Mouse (Mus musculus) hindbrain, embryonic 16.5 days (tissue): Measurements from ENCODE around the gene Lrrc46. TPM values are rescaled to one million over a fixed set of nuclear protein-coding genes. Genes with fewer than 3 reads are reported as not detected.
A peak's percentile ranks its signal among the peaks of the same experiment; 100 is the strongest.

Experiments
- ATAC-seq: fragments of 200-750 bp; cut with Nextera tagmentation; 2 replicates; pipeline ENCODE4 v1.8.0; 2017; ENCODE audit warnings: moderate TSS enrichment, moderate library complexity
- H3K27ac ChIP-seq: fragments of 300-500 bp; sonication (generic); 2 replicates; pipeline ENCODE4 v1.5.1; 2014; ENCODE audit warnings: low read depth, mild to moderate bottlenecking, control low read depth, low read length, moderate library complexity
- H3K27me3 ChIP-seq: fragments of 300-500 bp; sonication (generic); replicated peaks from 2 replicates; pipeline ENCODE4 v1.6.1; 2014; ENCODE audit warnings: low read length; ENCODE audit not compliant: control insufficient read depth, insufficient read depth
- H3K36me3 ChIP-seq: fragments of 300-500 bp; sonication (generic); 2 replicates; pipeline ENCODE4 v1.6.1; 2014; ENCODE audit warnings: mild to moderate bottlenecking, low read length, moderate library complexity, mixed read lengths; ENCODE audit not compliant: control insufficient read depth, insufficient read depth
- H3K4me1 ChIP-seq: fragments of 300-500 bp; sonication (generic); 2 replicates; pipeline ENCODE4 v1.6.1; 2014; ENCODE audit warnings: low read depth, low read length; ENCODE audit not compliant: control insufficient read depth, insufficient read depth
- H3K4me2 ChIP-seq: fragments of 300-500 bp; sonication (generic); 2 replicates; pipeline ENCODE4 v1.6.1; 2014; ENCODE audit warnings: mild to moderate bottlenecking, low read length, control low read depth, moderate library complexity
- H3K4me3 ChIP-seq: fragments of 300-500 bp; sonication (generic); 2 replicates; pipeline ENCODE4 v1.5.1; 2014; ENCODE audit warnings: mild to moderate bottlenecking, low read length, control low read depth, moderate library complexity
- H3K9ac ChIP-seq: fragments of 300-500 bp; sonication (generic); 2 replicates; pipeline ENCODE4 v1.6.1; 2014; ENCODE audit warnings: low read depth, mild to moderate bottlenecking, control low read depth, low read length, moderate library complexity
- H3K9me3 ChIP-seq: fragments of 300-500 bp; sonication (generic); 2 replicates; pipeline ENCODE4 v1.6.1; 2014; ENCODE audit warnings: mild to moderate bottlenecking, low read length, moderate library complexity; ENCODE audit not compliant: control insufficient read depth
- WGBS: fragments of 180-500 bp; shearing (Covaris S2); extraction: QIAGEN DNeasy Blood & Tissue Kit; methylation state at CpG from one replicate; pipeline ENCODE4 v1.1.7; 2014; 5-methylcytosine and 5-hydroxymethylcytosine counted together
- polyA plus RNA-seq: library from polyadenylated mRNA; unstranded; fragments of >200 nt; fragmentation: Nextera tagmentation; extraction: Ambion mirVana; gene quantifications from 2 replicates; pipeline ENCODE4 v1.2.1, GENCODE M21; 2015

The Lrrc46 gene
- polyA plus RNA-seq: 3.4 and 3.9 TPM in 2 replicates

DNA sequence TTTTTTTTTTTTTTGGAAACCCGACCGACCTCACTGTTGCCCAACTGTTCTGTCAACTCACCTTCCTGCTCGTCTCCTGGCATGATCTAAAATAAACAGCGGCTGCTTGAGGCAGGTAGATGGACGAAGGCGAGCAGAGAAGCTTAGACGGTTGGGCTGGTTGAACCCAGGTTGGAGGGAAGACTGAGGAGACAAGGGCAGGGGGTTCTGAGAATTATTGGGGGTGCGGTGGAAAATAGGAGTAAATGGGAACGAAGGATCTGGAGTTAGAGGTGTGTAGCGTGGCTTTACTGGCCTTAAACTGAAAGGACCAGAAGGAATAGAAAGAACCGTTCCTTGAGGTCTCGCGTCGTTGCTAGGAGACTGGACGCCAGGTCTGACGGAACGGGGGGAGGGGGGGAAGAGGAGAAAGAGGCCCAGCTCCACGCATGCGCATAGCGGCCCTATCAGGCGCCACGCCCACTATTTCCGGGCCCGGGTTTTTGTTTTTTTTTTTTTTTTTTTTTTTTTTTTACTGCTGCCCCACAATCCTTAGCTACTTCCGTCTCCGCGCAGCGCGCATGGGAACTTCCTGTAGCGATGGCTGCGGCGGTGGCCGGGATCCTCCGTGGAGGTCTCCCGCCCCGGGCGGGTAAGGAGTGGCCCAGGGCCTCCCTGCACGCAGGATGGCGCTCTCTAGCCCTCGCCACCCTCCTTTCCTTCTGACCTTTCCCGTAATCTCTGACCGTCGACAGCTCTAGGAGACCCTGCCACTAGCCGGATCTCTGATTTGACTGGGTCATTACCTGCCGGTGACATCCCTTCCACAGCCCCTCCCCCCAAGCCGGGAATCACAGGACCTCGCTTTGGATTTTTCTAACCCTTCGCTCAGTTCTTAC, at the start of gene Lrrc46, which contains the start of gene Mrpl10:
Gene Lrrc46 (minus strand): TSS at position 386 of the 878 bp plus-strand sequence.
Gene Mrpl10 (plus strand): TSS at position 539 of the 878 bp plus-strand sequence.
- under 1% methylated on average over 48 of the region's 48 CpGs for WGBS
- Histone ChIP-seq H3K9me3 (no peaks in the 10 kb centered on the region), H3K4me1 (peaks cover 9% of the 10 kb centered on the region), H3K4me2 (peak within 1 kb of the TSS; percentile 88), H3K9ac (peak within 1 kb of the TSS; percentile 90), H3K4me3 (peak within 1 kb of the TSS; percentile 82), H3K36me3 (peaks cover 5% of the 10 kb centered on the region), H3K27me3 (no peaks in the 10 kb centered on the region), H3K27ac (peak within 1 kb of the TSS; percentile 76)
- ATAC-seq: peak; percentile 93

DNA sequence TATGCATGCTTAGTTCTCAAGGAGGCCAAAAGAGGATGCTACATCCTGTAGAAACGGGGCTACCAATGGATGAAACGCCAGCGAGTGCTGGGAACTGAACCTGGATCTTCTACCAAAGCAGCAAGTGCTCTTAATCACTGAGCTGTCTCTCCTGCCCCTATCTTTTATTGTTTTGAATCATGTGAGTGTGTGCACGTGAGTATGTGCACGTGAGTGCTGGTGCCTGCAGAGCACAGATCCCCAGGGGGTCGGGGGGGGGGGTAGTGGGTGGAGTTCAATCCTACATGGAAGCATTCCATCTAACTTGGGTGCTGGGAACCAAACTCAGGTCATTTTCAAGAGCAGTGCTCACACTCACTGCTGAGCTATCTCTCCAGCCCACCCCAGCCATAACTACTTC, 45.2 kb upstream of the Lrrc46 start:
- ATAC-seq: no peak
- WGBS: 71% methylated on average over 6 of the region's 6 CpGs

DNA sequence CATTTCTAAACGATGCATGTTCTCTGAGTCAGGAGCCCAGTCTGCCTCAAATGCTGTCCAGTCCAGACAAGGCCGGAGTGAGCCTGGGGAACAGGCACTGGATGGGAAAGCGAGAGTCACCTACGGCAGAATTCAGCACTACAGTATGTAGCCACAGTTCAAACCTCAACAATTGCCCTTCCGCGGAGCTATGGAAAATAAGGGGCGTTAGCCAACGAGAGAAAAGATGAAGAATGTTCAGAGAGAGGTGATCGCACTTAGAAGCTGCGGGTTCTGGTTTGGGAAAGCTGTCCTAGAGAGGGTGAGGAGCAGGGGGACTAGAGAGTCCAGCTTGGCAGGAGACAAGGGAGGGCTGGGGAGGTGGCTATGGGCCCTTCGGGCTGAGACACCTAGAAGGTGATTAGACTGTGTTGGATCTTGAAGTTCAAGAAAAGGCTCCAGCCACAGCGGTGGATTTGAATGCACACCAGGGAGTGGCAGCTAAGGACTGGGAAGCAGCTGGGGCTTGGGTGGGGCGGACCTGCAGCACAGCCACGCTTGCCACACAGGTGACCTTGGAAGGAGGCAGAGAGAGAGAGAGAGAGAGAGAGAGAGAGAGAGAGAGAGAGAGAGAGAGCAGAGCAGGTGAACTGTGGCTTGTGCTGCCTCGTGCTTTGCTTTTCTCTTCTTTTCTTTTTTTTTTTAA, 43.8 kb upstream of the Lrrc46 start:
- Histone ChIP-seq H3K9me3 (peaks cover 6% of the 10 kb centered on the region), H3K27me3 (no peaks in the 10 kb centered on the region), H3K4me1 (peaks cover 5% of the 10 kb centered on the region; the same call in 1 of the 2 replicates), H3K4me2 (no peak overlapping the region), H3K27ac (no peak overlapping the region), H3K9ac (no peak overlapping the region), H3K4me3 (no peak overlapping the region), H3K36me3 (no peaks in the 10 kb centered on the region)
- WGBS: 87% methylated on average over 15 of the region's 15 CpGs
- no peak for ATAC-seq

More for the DNA sequence above, 45.2 kb upstream of the Lrrc46 start:
- Histone ChIP-seq H3K27ac (no peak overlapping the region), H3K4me1 (peaks cover 5% of the 10 kb centered on the region; the same call in 1 of the 2 replicates), H3K9ac (no peak overlapping the region), H3K9me3 (peaks cover 6% of the 10 kb centered on the region), H3K36me3 (no peaks in the 10 kb centered on the region), H3K4me2 (no peak overlapping the region), H3K27me3 (no peaks in the 10 kb centered on the region), H3K4me3 (no peak overlapping the region)

DNA sequence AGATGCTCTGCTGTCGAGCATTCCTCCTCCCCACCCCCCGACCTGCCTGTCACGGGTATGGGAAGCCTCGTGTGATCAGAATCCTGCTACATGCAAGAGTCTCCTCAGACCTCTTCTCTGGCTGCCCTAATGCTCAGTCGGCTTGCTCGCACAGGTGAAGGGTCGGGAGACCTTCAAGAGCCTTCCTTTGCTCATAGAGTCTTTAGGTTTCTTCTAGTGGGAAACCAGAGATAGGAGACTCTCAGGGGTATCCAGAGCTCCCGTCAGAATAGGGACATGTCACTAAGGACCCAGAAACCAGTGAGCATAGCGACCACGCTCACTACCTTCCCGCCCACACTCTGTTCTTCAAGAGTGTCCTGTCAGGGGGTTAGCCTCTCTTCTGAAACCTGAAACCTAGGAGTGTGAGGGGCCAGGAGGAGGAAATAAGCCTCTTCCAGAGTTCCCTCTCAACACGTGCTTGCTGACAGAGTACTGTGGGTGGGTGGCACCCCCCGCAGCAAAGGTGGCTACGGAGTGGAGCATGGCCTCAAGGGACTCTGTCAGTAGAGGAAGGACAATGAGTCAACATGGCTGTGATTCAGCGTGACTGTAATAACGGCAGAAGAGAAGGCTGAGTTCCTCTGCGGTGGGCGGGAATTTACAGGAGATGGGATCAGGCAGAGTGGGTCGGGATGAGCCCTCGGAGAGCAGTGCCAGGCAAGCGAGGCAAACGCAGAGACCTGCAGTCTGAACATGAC, 42.4 kb upstream of the Lrrc46 start:
- Histone ChIP-seq H3K36me3 (no peaks in the 10 kb centered on the region), H3K4me3 (no peak overlapping the region), H3K4me1 (peaks cover 5% of the 10 kb centered on the region; the same call in 1 of the 2 replicates), H3K27me3 (no peaks in the 10 kb centered on the region), H3K9me3 (peaks cover 2% of the 10 kb centered on the region; the same call in 1 of the 2 replicates), H3K9ac (peak overlapping the region; percentile 23; the same call in 1 of the 2 replicates), H3K4me2 (peak overlapping the region; percentile 10), H3K27ac (no peak overlapping the region)
- no peak for ATAC-seq
- WGBS: 40% methylated on average over 22 of the region's 22 CpGs

DNA sequence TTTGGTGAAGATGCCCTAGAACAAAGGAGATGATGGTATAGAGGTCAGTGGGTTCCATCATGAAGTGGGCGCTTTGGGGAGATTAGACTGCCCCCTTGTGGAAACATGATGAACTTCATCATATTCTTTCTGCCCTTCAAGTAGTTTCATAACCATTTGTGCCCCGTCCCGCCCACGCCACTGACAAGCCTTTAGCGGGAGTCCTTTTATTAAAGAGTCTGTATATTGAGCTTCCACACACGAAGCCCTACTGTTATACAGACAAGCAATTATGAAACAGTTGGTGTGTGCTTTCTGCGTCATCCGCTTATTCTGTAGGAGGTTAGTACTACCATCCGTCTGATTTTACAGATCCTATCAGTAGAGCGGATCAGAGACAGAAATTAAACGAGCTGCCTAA, 41.8 kb upstream of the Lrrc46 start:
- H3K9ac ChIP-seq: no peak overlapping the region
- no peak for ATAC-seq

DNA sequence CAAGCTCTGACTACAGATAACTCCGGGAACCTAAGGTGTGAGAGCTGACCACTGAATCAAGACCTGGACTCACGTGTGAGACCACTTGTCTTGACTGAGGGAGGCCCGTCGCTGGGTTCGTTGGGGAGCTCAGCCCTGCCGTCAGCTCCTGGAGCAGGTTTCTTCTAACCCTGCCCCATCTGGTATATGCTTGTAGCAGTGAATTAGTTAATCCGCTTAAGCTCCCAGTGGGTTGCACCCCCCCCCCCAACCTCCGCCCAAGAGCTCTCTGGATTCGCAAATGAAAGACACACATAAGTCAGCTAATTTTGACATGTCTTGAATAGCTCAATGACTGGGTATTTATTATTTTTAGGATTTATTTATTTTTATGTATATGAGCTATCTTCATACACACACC, 39.1 kb upstream of the Lrrc46 start:
- Histone ChIP-seq H3K36me3 (no peaks in the 10 kb centered on the region), H3K9ac (no peak overlapping the region), H3K4me2 (no peak overlapping the region), H3K27ac (no peak overlapping the region), H3K27me3 (no peaks in the 10 kb centered on the region), H3K4me3 (no peak overlapping the region), H3K4me1 (peaks cover 5% of the 10 kb centered on the region; the same call in 1 of the 2 replicates), H3K9me3 (no peaks in the 10 kb centered on the region)
- ATAC-seq: no peak
- 35% methylated on average over 9 of the region's 9 CpGs for WGBS

More for the DNA sequence above, 41.8 kb upstream of the Lrrc46 start:
- Histone ChIP-seq H3K27me3 (no peaks in the 10 kb centered on the region), H3K27ac (no peak overlapping the region), H3K4me1 (peaks cover 5% of the 10 kb centered on the region; the same call in 1 of the 2 replicates), H3K4me3 (no peak overlapping the region), H3K36me3 (no peaks in the 10 kb centered on the region), H3K4me2 (no peak overlapping the region), H3K9me3 (no peaks in the 10 kb centered on the region)
- WGBS: 41% methylated on average over 11 of the region's 11 CpGs

DNA sequence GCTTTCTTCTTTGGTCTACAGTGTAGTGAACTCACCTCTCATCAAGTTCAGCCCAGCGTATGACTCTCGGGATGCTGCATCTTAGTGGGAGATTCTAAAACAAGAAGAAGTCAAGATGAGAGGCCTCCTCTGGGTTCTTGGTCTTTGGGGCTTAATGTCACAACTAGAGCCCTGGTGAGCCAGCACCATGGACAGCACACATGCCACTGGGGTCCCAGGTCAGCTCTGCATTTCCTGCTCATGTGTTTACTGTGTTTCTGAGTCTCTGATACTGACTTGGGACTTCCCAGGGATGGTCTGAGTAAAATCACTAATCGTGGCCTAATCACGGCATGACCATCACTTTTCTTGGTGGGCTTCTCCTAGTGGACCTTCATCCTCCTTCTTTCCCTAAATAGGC, 37.5 kb upstream of the Lrrc46 start:
- Histone ChIP-seq H3K4me1 (peaks cover 3% of the 10 kb centered on the region; the same call in 1 of the 2 replicates), H3K36me3 (no peaks in the 10 kb centered on the region), H3K27ac (no peak overlapping the region), H3K9me3 (no peaks in the 10 kb centered on the region), H3K27me3 (no peaks in the 10 kb centered on the region), H3K4me3 (no peak overlapping the region), H3K4me2 (no peak overlapping the region), H3K9ac (no peak overlapping the region)
- WGBS: 64% methylated on average over 4 of the region's 4 CpGs
- no peak for ATAC-seq

DNA sequence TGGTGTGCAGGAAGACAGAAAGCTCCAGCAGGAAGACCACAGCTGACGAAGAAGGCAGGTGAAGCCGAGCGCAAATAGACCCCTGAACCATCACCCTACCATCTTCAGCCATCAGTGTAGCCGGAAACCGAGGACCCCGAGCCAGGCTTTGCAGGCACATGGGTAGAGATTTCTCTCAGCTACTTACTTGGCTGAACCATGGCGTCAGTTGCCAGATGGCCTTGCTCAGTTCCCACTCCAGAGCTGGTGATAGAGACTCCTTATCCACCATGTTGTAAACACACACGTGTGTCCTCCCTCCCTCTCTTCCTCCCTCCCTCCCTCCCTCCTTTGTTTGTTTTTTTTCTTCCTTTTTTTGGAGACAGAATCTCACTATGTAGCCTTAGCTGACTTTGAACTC, 33.0 kb upstream of the Lrrc46 start:
- Histone ChIP-seq H3K36me3 (no peaks in the 10 kb centered on the region), H3K4me1 (no peaks in the 10 kb centered on the region), H3K9me3 (no peaks in the 10 kb centered on the region), H3K4me2 (no peak overlapping the region), H3K4me3 (no peak overlapping the region), H3K9ac (no peak overlapping the region), H3K27ac (no peak overlapping the region), H3K27me3 (no peaks in the 10 kb centered on the region)
- WGBS: 65% methylated on average over 8 of the region's 8 CpGs
- no peak for ATAC-seq
